Mouse (Mus musculus) testis, adult 2 months (tissue): Measurements from ENCODE around the gene Dtx3l.

Experiments used
- CTCF ChIP-seq: fragments of 200-500 bp; IDR thresholded peaks from 2 replicates; pipeline ENCODE4 v1.5.1; 2012; ENCODE audit warnings: low read depth, mild to moderate bottlenecking, inconsistent platforms, low read length, moderate library complexity; ENCODE audit not compliant: control insufficient read depth, insufficient read depth, insufficient replicate concordance
- POLR2A ChIP-seq: fragments of 200-500 bp; IDR thresholded peaks from 2 replicates; pipeline ENCODE4 v1.6.1; 2012; ENCODE audit warnings: low read depth, mild to moderate bottlenecking, inconsistent platforms, low read length, moderate library complexity; ENCODE audit not compliant: control insufficient read depth

DNA sequence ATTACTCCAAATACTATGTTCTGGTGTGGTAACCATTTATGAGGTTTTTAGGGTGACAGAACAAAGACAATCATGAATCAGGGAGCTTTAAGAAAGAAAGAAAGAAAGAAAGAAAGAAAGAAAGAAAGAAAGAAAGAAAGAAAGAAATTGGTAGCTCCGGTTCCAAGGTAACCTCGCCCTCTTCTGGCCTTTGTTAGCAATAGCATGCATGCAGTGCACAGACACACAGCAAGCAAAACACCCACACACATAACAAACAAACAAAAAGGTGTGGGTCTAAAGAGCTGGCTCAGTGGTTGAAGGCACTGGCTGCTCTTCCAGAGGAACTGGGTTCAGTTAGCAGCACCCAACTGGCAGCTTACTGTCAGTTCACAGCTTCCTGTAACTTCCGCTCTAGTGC is 48.3 kb downstream of the Dtx3l start:
- TF ChIP-seq POLR2A (no peak), CTCF (no peak)
